Mouse (Mus musculus) neural tube, embryonic 14.5 days (tissue): ENCODE measurements at regions not wholly inside any gene's neighbourhood (a gene's known extent, or its start where the extent isn't known, plus 50 kb on each side); places are given as distances from the start of the nearest gene placed in this dataset.

Source experiments
- ATAC-seq: fragments of 200-750 bp; cut with Nextera tagmentation; 2 replicates; pipeline ENCODE4 v1.8.0; 2017; ENCODE audit warnings: low read depth, mild to moderate bottlenecking, moderate TSS enrichment, moderate library complexity
- H3K27ac ChIP-seq: fragments of 300-500 bp; sonication (generic); 2 replicates; pipeline ENCODE4 v1.5.1; 2014; ENCODE audit warnings: low read depth, mild to moderate bottlenecking, control low read depth, low read length, moderate library complexity, mixed read lengths
- H3K27me3 ChIP-seq: fragments of 300-500 bp; sonication (generic); 2 replicates; pipeline ENCODE4 v1.6.1; 2014; ENCODE audit warnings: low read length; ENCODE audit not compliant: control insufficient read depth, insufficient read depth
- H3K36me3 ChIP-seq: fragments of 300-500 bp; sonication (generic); 2 replicates; pipeline ENCODE4 v1.6.1; 2014; ENCODE audit warnings: low read length, mixed read lengths; ENCODE audit not compliant: control insufficient read depth, insufficient read depth
- H3K4me1 ChIP-seq: fragments of 300-500 bp; sonication (generic); 2 replicates; pipeline ENCODE4 v1.6.1; 2014; ENCODE audit warnings: low read length; ENCODE audit not compliant: control insufficient read depth, insufficient read depth
- H3K4me2 ChIP-seq: fragments of 300-500 bp; sonication (generic); 2 replicates; pipeline ENCODE4 v1.6.1; 2014; ENCODE audit warnings: mild to moderate bottlenecking, low read depth, low read length, control low read depth
- H3K4me3 ChIP-seq: fragments of 300-500 bp; sonication (generic); 2 replicates; pipeline ENCODE4 v1.5.1; 2014; ENCODE audit warnings: low read depth, low read length, control low read depth, mixed read lengths
- H3K9ac ChIP-seq: fragments of 300-500 bp; sonication (generic); replicated peaks from 2 replicates; pipeline ENCODE4 v1.6.1; 2014; ENCODE audit warnings: low read depth, mild to moderate bottlenecking, control low read depth, low read length, mixed read lengths
- H3K9me3 ChIP-seq: fragments of 300-500 bp; sonication (generic); 2 replicates; pipeline ENCODE4 v1.6.1; 2016; ENCODE audit warnings: low read length; ENCODE audit not compliant: control insufficient read depth
- WGBS: fragments of 180-500 bp; shearing (Covaris S2); extraction: QIAGEN DNeasy Blood & Tissue Kit; methylation state at CpG from one replicate; pipeline ENCODE4 v1.1.7; 2014; 5-methylcytosine and 5-hydroxymethylcytosine counted together

DNA sequence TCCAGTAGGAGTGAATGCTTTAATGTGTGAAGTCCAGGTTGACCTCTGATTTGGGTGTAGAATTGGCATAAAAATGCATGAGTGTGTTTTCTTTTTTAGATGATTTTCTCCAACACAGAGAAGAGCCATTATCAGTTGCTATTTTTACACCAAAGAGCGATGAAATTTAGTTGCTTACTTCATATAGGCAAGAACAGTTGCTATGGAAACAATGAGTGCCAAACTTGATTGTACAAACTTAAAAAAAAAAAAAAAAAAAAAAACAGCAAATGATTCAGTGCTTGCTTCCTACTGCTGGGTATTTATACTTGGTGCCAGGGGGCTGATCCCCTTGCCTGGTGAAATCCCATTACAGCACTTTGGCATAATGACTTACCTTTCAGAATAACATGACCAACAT, 268.0 kb downstream of the Sec23a start:
- Histone ChIP-seq H3K4me3 (no peak overlapping the region), H3K36me3 (no peaks in the 10 kb centered on the region), H3K4me2 (no peak overlapping the region), H3K9me3 (no peaks in the 10 kb centered on the region), H3K4me1 (no peaks in the 10 kb centered on the region), H3K27me3 (no peaks in the 10 kb centered on the region), H3K9ac (no peak overlapping the region), H3K27ac (no peak overlapping the region)
- ATAC-seq: no peak
- 81% methylated on average over 1 of the region's 1 CpGs for WGBS

DNA sequence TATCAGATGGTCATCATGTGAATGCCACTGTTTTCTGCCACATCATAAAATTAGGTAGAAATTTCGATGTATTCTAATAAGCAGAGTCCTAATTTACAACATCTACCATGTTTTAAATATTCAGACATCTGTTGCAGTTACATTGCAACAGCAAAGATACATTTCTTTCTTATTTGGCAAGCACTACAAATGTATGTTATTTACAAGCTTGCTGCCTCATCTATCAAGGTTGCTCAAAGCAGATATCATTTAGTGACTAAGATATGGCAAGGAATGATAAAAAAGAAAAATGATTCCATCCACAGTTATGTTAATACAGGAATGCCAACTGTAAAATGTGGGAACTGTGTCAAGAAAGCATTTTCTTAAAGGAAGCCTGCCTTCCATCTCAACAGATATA, 283.7 kb downstream of the Sec23a start:
- no peak for ATAC-seq
- H3K4me3 ChIP-seq: no peak overlapping the region
- WGBS: 67% methylated on average over 1 of the region's 1 CpGs
- no peaks in the 10 kb centered on the region for H3K36me3 ChIP-seq
- H3K27ac ChIP-seq: no peak overlapping the region
- no peaks in the 10 kb centered on the region for H3K27me3 ChIP-seq
- no peaks in the 10 kb centered on the region for H3K9me3 ChIP-seq
- no peaks in the 10 kb centered on the region for H3K4me1 ChIP-seq
- H3K4me2 ChIP-seq: no peak overlapping the region
- no peak overlapping the region for H3K9ac ChIP-seq

DNA sequence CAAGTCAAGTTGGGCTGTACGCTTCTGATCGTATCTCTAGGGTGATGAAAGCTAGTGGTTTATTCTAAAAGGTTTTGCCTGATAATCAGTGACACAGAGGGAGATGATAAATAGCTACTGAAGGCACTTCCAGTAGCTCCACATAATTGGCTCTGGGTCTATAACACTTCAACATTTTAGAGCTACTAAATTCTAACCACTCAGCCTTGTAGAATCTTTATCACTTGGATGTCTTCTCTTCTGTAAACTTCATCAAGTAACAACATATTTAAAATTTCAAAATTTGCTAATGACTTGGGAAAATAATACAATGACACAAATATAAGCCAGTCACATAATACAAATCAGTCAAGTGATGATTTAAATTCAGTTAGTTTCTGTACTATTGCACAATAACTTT, 284.3 kb downstream of the Sec23a start:
- Histone ChIP-seq H3K27ac (no peak overlapping the region), H3K9me3 (no peaks in the 10 kb centered on the region), H3K4me2 (no peak overlapping the region), H3K27me3 (no peaks in the 10 kb centered on the region), H3K4me1 (no peaks in the 10 kb centered on the region), H3K4me3 (no peak overlapping the region), H3K36me3 (no peaks in the 10 kb centered on the region), H3K9ac (no peak overlapping the region)
- WGBS: 82% methylated on average over 2 of the region's 2 CpGs
- no peak for ATAC-seq

DNA sequence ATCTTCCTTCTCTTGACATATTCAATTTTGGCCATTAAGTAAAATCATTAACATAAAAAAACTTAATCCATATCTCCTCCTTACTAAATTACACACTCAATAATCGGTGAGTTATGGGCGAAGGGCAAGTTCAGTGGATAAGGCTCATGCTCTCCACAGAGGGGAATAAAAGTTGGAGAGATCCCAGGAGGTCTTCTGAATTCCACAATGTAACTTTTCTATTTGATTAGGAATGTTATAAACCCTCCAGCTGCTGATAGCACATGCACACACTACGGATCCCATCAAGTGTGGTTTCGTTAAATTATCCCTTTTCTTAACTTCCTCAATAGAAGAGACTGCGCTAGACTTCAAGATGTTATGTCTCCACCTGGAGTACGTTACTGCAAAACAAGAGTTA, 293.9 kb downstream of the Sec23a start:
- no peak overlapping the region for H3K9ac ChIP-seq
- H3K9me3 ChIP-seq: no peaks in the 10 kb centered on the region
- no peaks in the 10 kb centered on the region for H3K36me3 ChIP-seq
- no peak overlapping the region for H3K4me2 ChIP-seq
- no peak for ATAC-seq
- 91% methylated on average over 6 of the region's 6 CpGs for WGBS
- no peaks in the 10 kb centered on the region for H3K4me1 ChIP-seq
- H3K27me3 ChIP-seq: no peaks in the 10 kb centered on the region
- H3K4me3 ChIP-seq: no peak overlapping the region
- H3K27ac ChIP-seq: no peak overlapping the region

DNA sequence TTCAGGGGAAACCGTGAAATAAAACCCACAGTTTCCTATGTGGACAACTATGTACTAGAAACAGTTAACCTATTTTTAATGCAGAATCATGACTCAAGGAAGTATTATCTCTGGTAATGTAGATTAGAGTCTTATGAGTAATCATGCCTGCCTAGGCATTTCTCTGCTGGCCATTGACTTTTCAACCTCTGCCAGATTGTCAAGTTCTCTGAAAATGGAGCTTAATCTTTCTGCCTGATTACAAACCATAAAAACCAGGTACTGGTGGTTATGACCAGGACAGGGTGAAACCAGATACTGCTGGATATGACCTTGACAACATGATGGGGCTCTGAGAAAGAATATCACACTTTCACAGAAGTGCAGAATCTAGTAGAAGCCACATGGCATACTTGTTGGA, 297.6 kb downstream of the Sec23a start:
- H3K4me2 ChIP-seq: no peak overlapping the region
- no peak for ATAC-seq
- no peaks in the 10 kb centered on the region for H3K4me1 ChIP-seq

DNA sequence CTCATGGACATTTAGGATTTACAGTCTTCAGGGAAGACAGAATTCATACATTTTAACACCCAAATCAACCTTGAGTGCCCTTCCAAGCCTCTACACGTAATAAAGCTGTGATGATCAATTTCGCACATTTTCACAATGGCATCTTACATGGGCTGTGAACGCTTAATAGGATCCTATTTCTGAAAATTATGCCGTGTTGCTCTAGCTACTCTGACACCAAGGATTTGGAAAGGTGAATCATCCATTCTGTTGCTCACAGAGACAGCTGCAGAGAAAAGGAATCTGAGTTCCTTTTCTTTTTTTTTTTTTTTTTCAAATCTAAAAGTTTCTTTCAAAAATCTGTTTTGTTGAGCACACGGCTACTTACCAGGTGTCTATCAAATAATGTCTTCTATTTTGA, 316.1 kb downstream of the Sec23a start:
- no peaks in the 10 kb centered on the region for H3K27me3 ChIP-seq
- no peak overlapping the region for H3K4me2 ChIP-seq
- H3K4me1 ChIP-seq: no peaks in the 10 kb centered on the region
- ATAC-seq: no peak
- no peaks in the 10 kb centered on the region for H3K36me3 ChIP-seq
- no peak overlapping the region for H3K4me3 ChIP-seq
- H3K27ac ChIP-seq: no peak overlapping the region
- H3K9me3 ChIP-seq: no peaks in the 10 kb centered on the region
- WGBS: 79% methylated on average over 5 of the region's 5 CpGs
- no peak overlapping the region for H3K9ac ChIP-seq

More for the DNA sequence above, 297.6 kb downstream of the Sec23a start:
- H3K9me3 ChIP-seq: no peaks in the 10 kb centered on the region
- H3K27me3 ChIP-seq: no peaks in the 10 kb centered on the region
- no peak overlapping the region for H3K4me3 ChIP-seq
- no peak overlapping the region for H3K27ac ChIP-seq
- H3K36me3 ChIP-seq: no peaks in the 10 kb centered on the region
- H3K9ac ChIP-seq: no peak overlapping the region
- 91% methylated on average over 1 of the region's 1 CpGs for WGBS

DNA sequence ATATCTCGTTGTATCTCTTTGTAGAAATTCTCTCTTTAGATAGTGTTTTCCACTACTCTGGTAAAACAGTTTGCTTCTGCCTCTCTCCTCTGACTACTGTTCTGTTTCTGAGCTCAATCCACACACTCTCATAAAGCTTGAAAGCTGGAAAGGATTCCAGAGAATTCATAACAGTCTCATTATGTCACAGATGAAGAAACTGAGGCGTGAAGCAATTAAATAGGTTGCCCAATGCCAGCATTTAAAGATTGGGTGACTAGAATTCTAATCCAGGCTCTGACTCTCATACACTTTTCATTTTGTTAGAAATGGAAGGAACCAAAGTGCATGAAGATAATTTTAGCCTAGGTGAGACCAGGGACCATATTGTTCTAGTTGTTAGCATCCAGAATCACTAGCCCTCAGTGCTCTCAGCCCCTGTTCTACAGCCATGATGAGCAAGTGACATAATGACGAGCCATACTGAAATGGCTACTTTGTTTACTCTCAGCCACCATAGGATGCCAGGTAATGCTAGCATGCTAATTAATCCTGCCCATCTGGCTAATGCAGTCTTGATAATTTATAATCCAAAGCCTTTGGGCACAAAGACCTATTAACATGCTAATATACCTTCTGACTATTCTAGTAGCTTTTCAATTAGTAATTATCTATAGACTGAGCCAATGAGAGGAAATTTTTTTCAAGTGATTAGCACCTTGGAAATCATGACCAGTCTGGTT, 341.7 kb downstream of the Sec23a start:
- Histone ChIP-seq H3K27me3 (no peaks in the 10 kb centered on the region), H3K4me2 (no peak overlapping the region), H3K4me3 (no peak overlapping the region), H3K36me3 (no peaks in the 10 kb centered on the region), H3K9me3 (no peaks in the 10 kb centered on the region), H3K9ac (no peak overlapping the region), H3K4me1 (no peaks in the 10 kb centered on the region), H3K27ac (no peak overlapping the region)
- WGBS: 62% methylated on average over 3 of the region's 3 CpGs
- ATAC-seq: peak; percentile 92

DNA sequence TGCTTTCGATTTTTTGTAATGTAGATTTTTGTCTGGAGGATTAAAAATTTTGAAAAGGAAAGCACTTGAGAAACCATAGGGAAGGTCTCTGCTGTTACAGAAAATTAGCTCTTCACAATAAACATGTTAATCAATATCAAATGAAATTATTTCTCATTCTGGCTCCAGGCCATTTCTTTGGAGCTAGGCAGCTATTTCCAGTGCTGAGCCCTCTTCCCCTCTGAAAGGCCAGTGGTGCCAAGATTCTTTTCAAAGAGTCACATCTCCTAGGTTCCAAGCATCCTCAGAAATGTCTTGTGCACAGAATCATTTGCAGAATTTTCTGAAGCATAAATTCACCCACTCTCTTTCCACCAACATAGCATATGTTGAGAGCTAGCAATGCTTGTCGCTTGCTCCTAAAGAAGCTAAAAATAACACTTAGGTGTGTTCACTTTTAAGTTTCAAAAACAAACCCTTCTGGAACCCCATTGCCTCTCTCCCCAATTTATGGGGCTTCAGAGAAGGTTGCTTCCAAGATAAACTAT, 357.2 kb downstream of the Sec23a start:
- Histone ChIP-seq H3K27me3 (no peaks in the 10 kb centered on the region), H3K27ac (no peak overlapping the region), H3K4me1 (no peaks in the 10 kb centered on the region), H3K4me2 (no peak overlapping the region), H3K4me3 (no peak overlapping the region), H3K9me3 (no peaks in the 10 kb centered on the region), H3K36me3 (no peaks in the 10 kb centered on the region), H3K9ac (no peak overlapping the region)
- 87% methylated on average over 2 of the region's 2 CpGs for WGBS
- no peak for ATAC-seq

DNA sequence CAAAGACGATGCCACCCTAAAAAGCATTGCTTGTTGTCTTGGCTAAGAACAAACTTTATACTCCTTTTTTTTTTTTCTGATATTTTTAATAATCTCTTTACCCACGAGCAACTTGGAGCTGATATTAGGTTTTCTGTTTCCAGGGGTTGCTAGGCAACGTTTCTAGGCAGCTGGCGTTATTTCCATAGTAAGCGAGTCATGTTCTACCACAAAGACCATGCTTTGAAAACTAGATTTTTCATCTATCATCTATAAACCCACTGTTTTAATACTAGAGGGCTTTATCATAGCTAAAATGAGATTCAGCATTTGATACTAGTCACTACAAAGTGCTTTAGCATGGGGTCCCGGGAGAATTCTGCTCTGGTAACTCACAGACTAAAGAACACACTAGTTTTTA, 358.1 kb downstream of the Sec23a start:
- H3K4me2 ChIP-seq: no peak overlapping the region
- H3K27ac ChIP-seq: no peak overlapping the region
- no peak overlapping the region for H3K4me3 ChIP-seq
- no peak overlapping the region for H3K9ac ChIP-seq
- no peaks in the 10 kb centered on the region for H3K36me3 ChIP-seq
- no peaks in the 10 kb centered on the region for H3K27me3 ChIP-seq
- ATAC-seq: no peak
- 69% methylated on average over 6 of the region's 6 CpGs for WGBS
- no peaks in the 10 kb centered on the region for H3K4me1 ChIP-seq
- H3K9me3 ChIP-seq: no peaks in the 10 kb centered on the region
